8 mouse cellular contexts compared by ENCODE assay signal in genomic region chr19:8756635-8757387, GRCm38 (mm10). TPM values are rescaled to one million over a fixed set of nuclear protein-coding genes. Genes with fewer than 3 reads are reported as not detected.
DNase-seq lines count a peak whose midpoint lies in the region; ATAC-seq and TF ChIP-seq lines count a peak whose summit lies in the region.

Gene Nxf1, plus strand, starts transcription at chr19:8757073.

- peak; percentile 96 for ATAC-seq in forebrain, embryonic 12.5 days (ENCODE audit: low FRiP score)
- peak; percentile 96 for ATAC-seq in heart, postnatal 0 days (ENCODE audit: insufficient read depth, low read depth)
- peak; percentile 96 for ATAC-seq in liver, postnatal 0 days
- peak; percentile 94 for ATAC-seq in neural tube, embryonic 14.5 days (ENCODE audit: low read depth)

- in situ Hi-C loops in CH12.LX (cut with MboI; ENCODE audit: low pct_ligation_motif_present, low pct_unique_long_range_greater_than_20kb, low sequenced_read_pairs): no loop called here

- DNase-seq in CH12.LX (ENCODE audit: extremely low read depth): peak; percentile 92
- peak; percentile 85 for DNase-seq in c-Kit-positive CD71-positive TER-119-negative erythroid progenitor cells, embryonic 14.5 days (ENCODE audit: low read depth)
- peak; percentile 91 for DNase-seq in heart, postnatal 0 days (ENCODE audit: low spot score)
- peak; percentile 67 for DNase-seq in large intestine, adult 2 months (ENCODE audit: low read depth, low spot score)
- peak; percentile 97 for DNase-seq in liver, postnatal 0 days
- peak; percentile 96 for DNase-seq in testis, postnatal 10 days (ENCODE audit: low spot score)

- TF ChIP-seq CTCF in CH12.LX (conservative IDR thresholded peaks at IDR 0.05 in 1 of 2, IDR thresholded peaks at IDR 0.05 in 1 of 2; ENCODE audit: low read depth in 2 of 2, low read length in 2 of 2): no peak
- no peak for TF ChIP-seq CTCF in heart, postnatal 0 days (IDR thresholded peaks at IDR 0.05; ENCODE audit: low read depth)
- no peak for TF ChIP-seq CTCF in liver, postnatal 0 days (IDR thresholded peaks at IDR 0.05; ENCODE audit: low read depth)

- WGBS in forebrain, embryonic 12.5 days: under 1% methylated on average over 72 of the region's 75 CpGs
- under 1% methylated on average over 75 of the region's 75 CpGs for WGBS in heart, postnatal 0 days
- WGBS in large intestine, adult 2 months: under 1% methylated on average over 75 of the region's 75 CpGs
- WGBS in liver, postnatal 0 days (ENCODE audit: insufficient replicate concordance): under 1% methylated on average over 71 of the region's 75 CpGs
- under 1% methylated on average over 72 of the region's 75 CpGs for WGBS in neural tube, embryonic 14.5 days

- dilution Hi-C loops in CH12.LX (cut with MboI; ENCODE audit: extremely low pct_ligation_motif_present, extremely low pct_unique_long_range_greater_than_20kb, low sequenced_read_pairs): no loop called here

- TF ChIP-seq POLR2A in CH12.LX (IDR thresholded peaks at IDR 0.05; ENCODE audit: low read depth, low read length): peak; percentile 99

- H3K79me2 ChIP-seq in CH12.LX (replicated peaks; ENCODE audit: control insufficient read depth, extremely low read depth, insufficient read depth, poor library complexity, severe bottlenecking): peaks cover 57% of the 10 kb centered on the region

- H3K27me3 ChIP-seq in CH12.LX (replicated peaks): no peaks in the 10 kb centered on the region
- H3K27me3 ChIP-seq in forebrain, embryonic 12.5 days: no peaks in the 10 kb centered on the region
- no peaks in the 10 kb centered on the region for H3K27me3 ChIP-seq in heart, postnatal 0 days (ENCODE audit: control insufficient read depth, insufficient read depth, low read length)
- no peaks in the 10 kb centered on the region for H3K27me3 ChIP-seq in liver, postnatal 0 days (ENCODE audit: insufficient read depth, low read length)
- H3K27me3 ChIP-seq in neural tube, embryonic 14.5 days (ENCODE audit: control insufficient read depth, insufficient read depth, low read length): no peaks in the 10 kb centered on the region; the same call in 1 of the 2 replicates

- no peaks in the 10 kb centered on the region for H3K9me3 ChIP-seq in CH12.LX (replicated peaks; ENCODE audit: low read length)
- no peaks in the 10 kb centered on the region for H3K9me3 ChIP-seq in forebrain, embryonic 12.5 days
- H3K9me3 ChIP-seq in heart, postnatal 0 days (replicated peaks; ENCODE audit: control insufficient read depth, low read length): no peaks in the 10 kb centered on the region
- H3K9me3 ChIP-seq in liver, postnatal 0 days (ENCODE audit: low read length): no peaks in the 10 kb centered on the region
- H3K9me3 ChIP-seq in neural tube, embryonic 14.5 days (ENCODE audit: control insufficient read depth, low read length): no peaks in the 10 kb centered on the region

- TF ChIP-seq EP300 in CH12.LX (IDR thresholded peaks at IDR 0.05; ENCODE audit: low read length): no peak
- TF ChIP-seq EP300 in heart, postnatal 0 days (IDR thresholded peaks at IDR 0.05; ENCODE audit: low read depth): 0 out of 2 replicates have a peak, but pooled peaks have one; percentile 22
- no peak for TF ChIP-seq EP300 in liver, postnatal 0 days (IDR thresholded peaks at IDR 0.05; ENCODE audit: low read depth)

- H3K27ac ChIP-seq in CH12.LX (ENCODE audit: insufficient read depth, low read depth): peak within 1 kb of the TSS; percentile 79
- H3K27ac ChIP-seq in forebrain, embryonic 12.5 days: peak within 1 kb of the TSS; percentile 88
- H3K27ac ChIP-seq in heart, postnatal 0 days (ENCODE audit: low read depth): peak within 1 kb of the TSS; percentile 86
- peak within 1 kb of the TSS; percentile 94 for H3K27ac ChIP-seq in liver, postnatal 0 days (ENCODE audit: low read depth)
- H3K27ac ChIP-seq in neural tube, embryonic 14.5 days (ENCODE audit: low read depth, low read length): peak within 1 kb of the TSS; percentile 88

- H3K4me2 ChIP-seq in CH12.LX (ENCODE audit: insufficient read depth, low read depth, poor library complexity, severe bottlenecking): peak within 1 kb of the TSS; percentile 97
- H3K4me2 ChIP-seq in forebrain, embryonic 12.5 days: peak within 1 kb of the TSS; percentile 68
- H3K4me2 ChIP-seq in heart, postnatal 0 days (ENCODE audit: low read depth, low read length): peak within 1 kb of the TSS; percentile 72
- peak within 1 kb of the TSS; percentile 86 for H3K4me2 ChIP-seq in liver, postnatal 0 days (ENCODE audit: low read depth, low read length)
- peak within 1 kb of the TSS; percentile 79 for H3K4me2 ChIP-seq in neural tube, embryonic 14.5 days (ENCODE audit: low read depth, low read length)

- H3K9ac ChIP-seq in CH12.LX (ENCODE audit: insufficient read depth, low read depth): peak within 1 kb of the TSS; percentile 88
- H3K9ac ChIP-seq in forebrain, embryonic 12.5 days: peak within 1 kb of the TSS; percentile 96
- H3K9ac ChIP-seq in heart, postnatal 0 days (replicated peaks; ENCODE audit: low read depth, low read length): peak within 1 kb of the TSS; percentile 84
- H3K9ac ChIP-seq in liver, postnatal 0 days (replicated peaks): peak within 1 kb of the TSS; percentile 97
- peak within 1 kb of the TSS; percentile 95 for H3K9ac ChIP-seq in neural tube, embryonic 14.5 days (replicated peaks; ENCODE audit: low read depth, low read length)

- H3K36me3 ChIP-seq in CH12.LX (replicated peaks in 1 of 2; ENCODE audit: control insufficient read depth in 1 of 2, insufficient read depth in 1 of 2, low read length in 1 of 2): peaks cover 27 to 39% of the 10 kb centered on the region in 2 experiments
- peaks cover 25% of the 10 kb centered on the region for H3K36me3 ChIP-seq in forebrain, embryonic 12.5 days (replicated peaks)
- peaks cover 29% of the 10 kb centered on the region for H3K36me3 ChIP-seq in heart, postnatal 0 days (replicated peaks; ENCODE audit: control insufficient read depth, insufficient read depth, low read length)
- peaks cover 34% of the 10 kb centered on the region for H3K36me3 ChIP-seq in liver, postnatal 0 days (replicated peaks; ENCODE audit: insufficient read depth, low read length)
- peaks cover 13% of the 10 kb centered on the region for H3K36me3 ChIP-seq in neural tube, embryonic 14.5 days (ENCODE audit: control insufficient read depth, insufficient read depth, low read length)

- peak within 1 kb of the TSS; percentile 83 to 97 (median 96) for H3K4me3 ChIP-seq in CH12.LX (replicated peaks in 1 of 3; ENCODE audit: low read depth in 2 of 3, low read length in 2 of 3, poor library complexity in 1 of 3)
- peak within 1 kb of the TSS; percentile 83 for H3K4me3 ChIP-seq in forebrain, embryonic 12.5 days (replicated peaks)
- peak within 1 kb of the TSS; percentile 83 for H3K4me3 ChIP-seq in heart, postnatal 0 days (ENCODE audit: low read depth, low read length)
- H3K4me3 ChIP-seq in liver, postnatal 0 days (ENCODE audit: low read depth, low read length): peak within 1 kb of the TSS; percentile 94
- H3K4me3 ChIP-seq in neural tube, embryonic 14.5 days (ENCODE audit: low read depth, low read length): peak within 1 kb of the TSS; percentile 97

- TF ChIP-seq RAD21 in CH12.LX (IDR thresholded peaks at IDR 0.05; ENCODE audit: low read depth, low read length): no peak

- peaks cover 0 to 31% of the 10 kb centered on the region in 2 experiments; a peak in 2 of 4 replicates for H3K4me1 ChIP-seq in CH12.LX (ENCODE audit: control insufficient read depth in 1 of 2, insufficient read depth in 2 of 2)
- H3K4me1 ChIP-seq in forebrain, embryonic 12.5 days: peaks cover 25% of the 10 kb centered on the region
- H3K4me1 ChIP-seq in heart, postnatal 0 days (ENCODE audit: control insufficient read depth, insufficient read depth): peaks cover 22% of the 10 kb centered on the region; the same call in 1 of the 2 replicates
- H3K4me1 ChIP-seq in liver, postnatal 0 days (ENCODE audit: insufficient read depth): peaks cover 27% of the 10 kb centered on the region
- H3K4me1 ChIP-seq in neural tube, embryonic 14.5 days (ENCODE audit: control insufficient read depth, insufficient read depth, low read length): peaks cover 15% of the 10 kb centered on the region

TF ChIP-seq in CH12.LX, 34 proteins besides CTCF, POLR2A, EP300 and RAD21 (continues in another document):
- no peak for TF ChIP-seq GABPA (IDR thresholded peaks at IDR 0.05; ENCODE audit: insufficient replicate concordance, low read depth, low read length)
- peak; percentile 43; the same call in 1 of the 2 replicates for TF ChIP-seq KAT2A (IDR thresholded peaks at IDR 0.05; ENCODE audit: insufficient replicate concordance, low read length)
- no peak for TF ChIP-seq ZKSCAN1 (IDR thresholded peaks at IDR 0.05; ENCODE audit: borderline replicate concordance, low read depth, low read length)
- no peak for TF ChIP-seq JUND (conservative IDR thresholded peaks at IDR 0.05; ENCODE audit: low read depth, low read length)
- no peak for TF ChIP-seq PAX5 (IDR thresholded peaks at IDR 0.05; ENCODE audit: low read length)
- peak; percentile 72 for TF ChIP-seq HCFC1 (IDR thresholded peaks at IDR 0.05; ENCODE audit: low read depth, low read length)
- peak; percentile 94 for TF ChIP-seq POLR2AphosphoS2 (IDR thresholded peaks at IDR 0.05; ENCODE audit: low read depth, low read length)
- peak; percentile 87 for TF ChIP-seq TCF12 (IDR thresholded peaks at IDR 0.05; ENCODE audit: low read depth, low read length)
- no peak for TF ChIP-seq JUN (IDR thresholded peaks at IDR 0.05; ENCODE audit: insufficient read depth, low read depth, low read length)
- TF ChIP-seq CHD1 (IDR thresholded peaks at IDR 0.05; ENCODE audit: low read depth, low read length): no peak; the same call in 1 of the 2 replicates
- TF ChIP-seq BHLHE40 (IDR thresholded peaks at IDR 0.05; ENCODE audit: low read depth, low read length): no peak
- no peak for TF ChIP-seq MAZ (IDR thresholded peaks at IDR 0.05; ENCODE audit: low read depth, low read length)
- no peak for TF ChIP-seq ZC3H11A (IDR thresholded peaks at IDR 0.05; ENCODE audit: low read depth, low read length)
- no peak for TF ChIP-seq MYC (IDR thresholded peaks at IDR 0.05; ENCODE audit: low read depth, low read length)
- TF ChIP-seq NRF1 (IDR thresholded peaks at IDR 0.05; ENCODE audit: low read depth, low read length): peak; percentile 96
- TF ChIP-seq E2F4 (IDR thresholded peaks at IDR 0.05; ENCODE audit: insufficient replicate concordance, low read depth, low read length): no peak

RNA-seq across cellular contexts. Expression of gene Nxf1, which starts in this region (rescaled TPM):
- total RNA-seq in CH12.LX (2012; rRNA removed) (66.5 and 83.6 TPM in 2 replicates), CH12.LX (2014; rRNA removed) (101 and 102 TPM in 2 replicates)
- 136 and 160 TPM in 2 replicates for polyA plus RNA-seq in CH12.LX (2012; ENCODE audit: insufficient read length, low read depth)
- polyA plus RNA-seq in forebrain, embryonic 12.5 days (2016; fragmentation: Nextera tagmentation; extraction: Ambion mirVana): 206 and 225 TPM in 2 replicates
- 42.3 and 46.8 TPM in 2 replicates for total RNA-seq in heart, postnatal 0 days (2014; rRNA removed; ENCODE audit: low replicate concordance)
- 54.8 and 59.2 TPM in 2 replicates for polyA plus RNA-seq in heart, postnatal 0 days (2015; fragmentation: Nextera tagmentation; extraction: Ambion mirVana)
- polyA plus RNA-seq in large intestine, adult 2 months (2012; rRNA removed): 79.1 and 92.6 TPM in 2 replicates
- 47.9 and 49.9 TPM in 2 replicates for polyA plus RNA-seq in liver, postnatal 0 days (2015; fragmentation: Nextera tagmentation; extraction: Ambion mirVana)
- 120 and 140 TPM in 2 replicates for polyA plus RNA-seq in neural tube, embryonic 14.5 days (2014; fragmentation: Nextera tagmentation; extraction: Ambion mirVana)

Comparison
In these comparisons a context has a peak if more than half of its experiments do, and no peak if none do; other contexts are left out.
1. Peak in every context shown above with its lines: DNase-seq, ATAC-seq, H3K4me3 ChIP-seq and H3K27ac ChIP-seq.